Mouse (Mus musculus) kidney, adult 2 months (tissue): ENCODE data around the gene Mbnl2.

Experiments
- CTCF ChIP-seq: fragments of 200-500 bp; conservative IDR thresholded peaks from 2 replicates; pipeline ENCODE4 v1.5.1; 2011; ENCODE audit warnings: low read depth, mild to moderate bottlenecking, control low read depth, low read length, moderate library complexity, mixed read lengths; ENCODE audit not compliant: insufficient read depth, insufficient read length
- POLR2A ChIP-seq: fragments of 200-500 bp; IDR thresholded peaks from one replicate; pipeline ENCODE4 v1.6.1; 2011; ENCODE audit warnings: low read depth, low read length, control low read depth

GRCm38 (mm10) chr14:120405597-120405996, 130.1 kb downstream of the Mbnl2 start:
- TF ChIP-seq CTCF (no peak), POLR2A (no peak)
